Mouse (Mus musculus): ENCODE results near the gene Mob1b.

The Mob1b gene

GRCm38 (mm10) chr5:88768201-88768600 lies 47.5 kb downstream of the Mob1b start:
- peak; percentile 60 for DNase-seq (ENCODE audit: extremely low read depth, low read depth)

- no peak for DNase-seq (ENCODE audit: extremely low read depth, low read depth)
Observed at GRCm38 (mm10) chr5:88782072-88782765, 61.6 kb downstream of the Mob1b start.

GRCm38 (mm10) chr5:88785059-88785458 lies 64.4 kb downstream of the Mob1b start:
- no peak for DNase-seq (ENCODE audit: extremely low read depth, low read depth)

- no peak for DNase-seq (ENCODE audit: extremely low read depth, low read depth)
Observed at GRCm38 (mm10) chr5:88790675-88791074, 70.0 kb downstream of the Mob1b start.

GRCm38 (mm10) chr5:88791256-88792245 lies 70.9 kb downstream of the Mob1b start:
- DNase-seq (ENCODE audit: extremely low read depth, low read depth), result peak; percentile 33

GRCm38 (mm10) chr5:88793676-88794075 lies 73.0 kb downstream of the Mob1b start:
- DNase-seq (ENCODE audit: extremely low read depth, low read depth), result no peak

- no peak for DNase-seq (ENCODE audit: extremely low read depth, low read depth)
Observed at GRCm38 (mm10) chr5:88795910-88796584, 75.4 kb downstream of the Mob1b start.

GRCm38 (mm10) chr5:88796588-88796987 lies 75.9 kb downstream of the Mob1b start:
- DNase-seq (ENCODE audit: extremely low read depth, low read depth), result no peak

GRCm38 (mm10) chr5:88797121-88797520 lies 76.5 kb downstream of the Mob1b start:
- DNase-seq (ENCODE audit: extremely low read depth, low read depth), result no peak

GRCm38 (mm10) chr5:88805616-88806015 lies 85.0 kb downstream of the Mob1b start:
- no peak for DNase-seq (ENCODE audit: extremely low read depth, low read depth)

- no peak for DNase-seq (ENCODE audit: extremely low read depth, low read depth)
Observed at GRCm38 (mm10) chr5:88806278-88806677, 85.6 kb downstream of the Mob1b start.

GRCm38 (mm10) chr5:88807342-88807741 lies 86.7 kb downstream of the Mob1b start:
- DNase-seq (ENCODE audit: extremely low read depth, low read depth), result no peak

GRCm38 (mm10) chr5:88813188-88813587 lies 92.5 kb downstream of the Mob1b start:
- DNase-seq (ENCODE audit: extremely low read depth, low read depth), result no peak
